Mouse (Mus musculus): ENCODE results near the gene Exoc3l4. TPM values are rescaled to one million over a fixed set of nuclear protein-coding genes. Genes with fewer than 3 reads are reported as not detected.

Exoc3l4 gene
- polyA plus RNA-seq (2012; rRNA removed) = 5.6 and 6.2 TPM in 2 replicates

DNA sequence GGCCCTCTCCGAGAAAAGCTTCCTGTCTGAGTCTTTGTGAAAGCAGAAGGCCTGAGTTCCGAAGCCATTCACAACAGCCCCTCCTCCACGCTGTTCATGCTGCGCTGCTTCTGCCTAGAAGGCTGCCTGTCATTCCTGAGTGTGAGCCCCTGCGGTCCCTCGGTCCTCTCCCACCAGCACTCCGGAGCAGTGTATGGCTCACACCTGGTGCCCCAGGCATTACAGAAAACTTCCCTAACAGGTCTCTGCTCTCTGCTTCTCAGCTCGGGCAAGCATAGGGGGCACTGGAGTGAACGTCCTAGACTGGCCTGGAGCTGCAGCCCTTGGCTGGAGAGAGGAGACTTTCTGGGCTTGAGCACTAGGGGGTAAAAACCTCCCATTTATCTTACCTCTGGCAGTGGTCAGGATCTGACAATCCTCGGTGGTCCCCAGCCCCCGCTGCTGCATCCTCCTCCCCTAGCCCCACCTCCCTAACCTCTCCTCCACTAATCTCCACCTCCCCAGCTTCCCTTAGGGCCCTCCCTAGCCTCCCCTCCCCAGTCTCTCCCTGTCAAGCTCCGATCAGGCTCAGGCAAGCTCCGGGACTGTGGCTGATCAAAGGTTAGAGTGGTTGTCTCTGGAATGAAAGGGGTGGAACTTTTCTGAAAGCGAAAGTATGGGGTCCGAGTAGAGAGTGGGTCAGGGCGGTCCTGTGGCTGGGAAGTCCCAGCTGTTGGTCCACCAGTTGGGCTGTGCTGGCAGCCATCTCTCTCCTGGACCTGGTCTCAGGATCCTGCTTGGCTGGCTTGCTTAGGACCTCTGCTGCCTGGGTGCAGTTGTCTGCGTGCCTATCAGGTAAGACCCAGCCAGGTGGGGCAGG lies at the start of gene Exoc3l4:
Gene Exoc3l4 (plus strand): TSS at position 97 of the 859 bp plus-strand sequence.

DNA sequence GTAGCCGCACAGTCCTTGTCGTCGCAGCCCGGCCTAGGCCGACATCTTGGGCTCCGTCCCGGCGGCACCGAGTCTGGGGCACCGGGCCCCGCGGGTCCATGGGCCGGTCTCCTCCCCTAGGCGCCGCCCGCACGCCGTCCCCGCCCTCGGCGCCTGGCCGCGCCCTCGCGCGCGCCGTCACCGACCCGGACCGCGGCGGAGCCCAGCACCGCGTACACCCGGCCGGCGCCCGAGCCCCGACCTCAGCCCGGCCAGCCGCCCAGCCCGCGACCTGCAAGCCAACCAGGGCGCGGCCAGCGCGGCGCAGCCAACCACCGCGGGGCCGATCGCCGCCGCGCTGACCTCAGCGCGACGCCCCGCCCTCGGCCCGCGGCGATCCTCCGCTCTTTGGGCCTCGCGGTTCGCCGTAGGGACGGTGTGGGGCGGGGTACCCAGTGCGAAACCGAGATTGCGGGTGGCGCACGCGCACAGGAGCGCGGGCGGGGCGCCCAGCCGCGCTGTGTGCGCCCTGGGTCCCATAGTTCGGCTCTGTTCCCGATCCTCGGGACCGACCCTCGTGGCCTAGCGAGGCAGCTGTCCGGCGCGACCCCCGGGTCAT lies 39.3 kb upstream of the Exoc3l4 start, which contains the start of gene Cdc42bpb:
Gene Cdc42bpb (minus strand): TSS at position 343 of the 598 bp plus-strand sequence.

DNA sequence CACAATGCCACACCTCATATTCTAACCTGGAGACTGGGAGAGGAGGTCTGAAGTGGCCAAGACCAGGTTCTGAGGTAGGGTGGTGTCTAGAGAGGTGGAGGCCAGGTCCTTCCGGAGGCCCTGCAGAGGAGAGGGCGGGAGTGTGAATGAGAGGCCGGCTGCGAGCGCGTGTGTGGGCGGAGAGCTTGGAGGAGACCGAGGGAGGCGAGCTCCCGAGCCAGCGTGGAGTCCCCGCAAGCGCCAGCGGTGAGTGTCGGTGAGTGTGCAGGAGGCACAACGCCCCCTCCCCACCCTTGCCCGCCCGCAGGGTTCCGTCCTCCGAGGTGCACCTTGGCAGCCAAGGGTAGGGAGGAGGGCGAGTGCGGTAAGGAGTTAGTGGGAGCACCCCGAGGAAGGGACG lies 10.2 kb upstream of the Exoc3l4 start, which contains the start of gene Lbhd2:
Gene Lbhd2 (plus strand): TSS at position 188 of the 400 bp plus-strand sequence.

DNA sequence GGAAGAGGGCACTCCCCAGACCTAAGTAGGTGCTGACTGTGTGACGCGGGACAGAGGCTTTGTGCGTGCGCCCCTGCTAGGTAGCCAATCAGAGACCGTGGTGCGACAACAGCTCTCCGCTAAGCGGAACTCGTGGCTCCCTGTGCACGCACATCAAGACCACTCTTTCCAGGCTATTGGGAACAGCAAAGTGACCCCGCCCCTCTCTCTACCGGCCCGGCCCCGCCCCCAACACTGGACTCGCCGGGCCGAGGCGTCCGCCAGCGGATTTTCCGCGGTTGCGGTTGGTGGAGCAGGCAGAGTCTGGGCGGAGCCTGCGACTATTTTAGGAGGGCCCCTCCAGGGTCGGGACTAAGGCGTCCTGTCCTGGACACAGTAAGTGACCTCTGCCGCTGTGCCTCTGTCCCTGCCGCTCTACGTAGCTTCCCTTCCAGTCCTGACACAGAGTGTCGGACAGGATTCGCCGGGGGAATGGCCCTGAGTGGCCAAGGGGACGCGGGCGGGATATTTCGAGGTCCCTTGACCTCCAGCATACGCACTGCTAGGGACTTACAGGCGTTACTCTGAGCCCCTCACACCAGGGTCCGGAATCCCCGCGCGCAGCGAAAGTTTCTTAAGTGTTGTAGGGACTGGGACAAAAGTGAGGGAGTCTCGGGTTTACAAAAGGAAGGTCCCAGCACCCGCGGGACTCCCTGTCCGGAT lies 25.6 kb downstream of the Exoc3l4 start, which contains the start of gene Tnfaip2:
Gene Tnfaip2 (plus strand): TSS at position 161 of the 702 bp plus-strand sequence.

Other genes starting within 250 kb of the Exoc3l4 start
- not detected in 2 replicates for gene 4930595D18Rik, start 232.5 kb upstream of the Exoc3l4 start, polyA plus RNA-seq (2012; rRNA removed)
- 0.66 and 1.1 TPM in 2 replicates for gene Amn, start 145.9 kb upstream of the Exoc3l4 start, polyA plus RNA-seq (2012; rRNA removed)
- 112 and 134 TPM in 2 replicates for gene Cdc42bpb, start 39.3 kb upstream of the Exoc3l4 start, polyA plus RNA-seq (2012; rRNA removed)
- 0.14 TPM in 1 of 2 replicates, not detected in the other for gene Lbhd2, start 10.2 kb upstream of the Exoc3l4 start, polyA plus RNA-seq (2012; rRNA removed)
- 4.6 and 10.0 TPM in 2 replicates for gene Tnfaip2, start 25.5 kb downstream of the Exoc3l4 start, polyA plus RNA-seq (2012; rRNA removed)
- 5.7 and 10.5 TPM in 2 replicates for gene Gm266, start 68.8 kb downstream of the Exoc3l4 start, polyA plus RNA-seq (2012; rRNA removed)
- gene Eif5, start 121.0 kb downstream of the Exoc3l4 start, polyA plus RNA-seq (2012; rRNA removed) = 202 and 218 TPM in 2 replicates
- gene Mark3, start 157.5 kb downstream of the Exoc3l4 start, polyA plus RNA-seq (2012; rRNA removed) = 102 and 103 TPM in 2 replicates

Measured in central nervous system, embryonic 11.5 days (tissue).